Mouse (Mus musculus) cerebellum, postnatal 10 days (tissue): ENCODE measurements around the gene Mbtd1.

Experiments
- DNase-seq, 2 experiments: peaks; one replicate each; pipeline ENCODE4 v3.0.0; 2021; ENCODE audit warnings: mixed read lengths in 2 of 2

Gene Mbtd1

DNA sequence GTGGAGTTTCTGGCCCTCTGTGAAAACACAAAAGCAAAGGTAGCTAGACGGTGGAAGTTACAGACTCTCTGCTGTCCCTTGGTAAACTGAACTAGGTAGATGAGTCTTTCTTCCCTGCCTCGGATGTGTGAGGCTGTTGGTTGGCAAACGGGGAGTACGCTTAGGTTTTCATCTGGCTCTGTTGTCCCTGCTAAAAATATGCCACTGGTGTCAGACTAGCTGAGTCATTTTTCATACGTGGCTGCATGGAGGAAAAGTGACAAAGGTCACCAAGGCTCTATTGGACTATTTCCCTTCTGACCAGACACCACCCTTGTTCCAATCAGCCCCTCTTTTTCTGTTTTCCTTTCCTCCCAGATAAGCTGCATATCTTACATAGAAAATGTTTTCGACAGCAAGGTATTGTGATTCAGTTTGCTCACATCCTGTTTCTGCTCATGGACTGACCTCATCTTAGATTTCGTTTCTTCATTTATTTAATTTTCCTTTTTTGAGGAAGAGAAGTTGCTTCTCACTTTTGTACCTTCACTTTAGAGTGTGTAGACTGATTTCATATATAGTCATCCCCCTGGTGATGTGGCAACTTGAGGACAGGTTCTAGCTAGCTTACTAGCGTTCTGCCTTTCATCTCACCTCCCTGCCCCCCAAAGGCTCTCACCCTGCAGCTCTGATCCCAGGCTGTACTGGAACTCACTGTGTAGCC, 102.1 kb downstream of the Mbtd1 start:
- no peak for DNase-seq

DNA sequence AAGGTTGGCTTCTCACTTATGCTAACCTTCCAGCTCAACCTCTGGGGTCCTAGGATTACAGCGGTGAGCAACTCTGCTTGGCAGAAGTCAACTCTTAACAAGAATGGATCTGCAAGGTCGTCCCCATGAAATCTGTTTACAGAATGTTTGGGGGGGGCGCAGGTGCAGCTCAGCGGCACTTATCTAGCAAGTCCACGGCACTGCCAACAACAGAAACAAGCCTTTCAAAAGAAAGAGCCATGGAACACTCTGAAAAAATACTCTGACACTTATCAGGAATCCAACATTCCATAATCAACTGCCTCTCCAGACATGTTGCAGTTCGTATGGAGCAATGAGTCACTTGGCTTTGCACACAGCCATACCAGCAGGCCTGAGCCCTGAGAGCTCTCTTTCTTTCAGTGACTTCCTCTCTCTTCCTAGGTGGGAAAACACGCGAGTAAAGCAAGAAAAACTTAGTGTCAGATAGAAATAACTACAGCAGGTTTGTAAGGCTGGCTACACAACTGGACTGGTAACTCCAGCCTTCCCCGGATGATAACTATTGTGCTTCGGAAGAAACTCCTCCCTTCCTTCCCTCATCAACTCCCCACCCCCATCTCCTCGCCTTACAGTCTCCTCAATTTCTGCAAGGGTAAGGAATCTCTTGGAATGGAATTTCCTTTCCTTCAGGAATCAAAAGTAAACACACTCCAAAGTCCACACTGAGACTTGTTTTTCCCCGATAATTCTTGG, 102.8 kb downstream of the Mbtd1 start:
- DNase-seq = no peak

DNA sequence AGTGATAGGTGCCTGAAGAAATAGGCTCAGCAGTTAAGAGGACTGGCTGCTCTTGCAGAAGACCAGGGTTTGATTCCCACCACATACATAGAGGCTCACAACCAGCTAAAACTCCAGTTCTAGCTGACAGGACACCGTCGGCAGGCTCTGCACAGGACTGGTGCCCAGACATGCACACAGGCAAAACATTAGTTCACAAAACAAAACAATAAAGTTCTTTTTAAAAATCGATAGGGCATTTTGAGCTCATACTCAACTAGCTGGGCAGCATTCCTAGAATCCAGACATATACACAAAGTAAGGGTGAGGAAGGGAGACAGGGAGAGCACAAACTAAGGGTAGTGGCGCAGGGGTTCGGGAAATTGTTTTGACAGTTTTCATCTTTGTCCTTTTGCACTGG, 108.9 kb downstream of the Mbtd1 start:
- no peak for DNase-seq

DNA sequence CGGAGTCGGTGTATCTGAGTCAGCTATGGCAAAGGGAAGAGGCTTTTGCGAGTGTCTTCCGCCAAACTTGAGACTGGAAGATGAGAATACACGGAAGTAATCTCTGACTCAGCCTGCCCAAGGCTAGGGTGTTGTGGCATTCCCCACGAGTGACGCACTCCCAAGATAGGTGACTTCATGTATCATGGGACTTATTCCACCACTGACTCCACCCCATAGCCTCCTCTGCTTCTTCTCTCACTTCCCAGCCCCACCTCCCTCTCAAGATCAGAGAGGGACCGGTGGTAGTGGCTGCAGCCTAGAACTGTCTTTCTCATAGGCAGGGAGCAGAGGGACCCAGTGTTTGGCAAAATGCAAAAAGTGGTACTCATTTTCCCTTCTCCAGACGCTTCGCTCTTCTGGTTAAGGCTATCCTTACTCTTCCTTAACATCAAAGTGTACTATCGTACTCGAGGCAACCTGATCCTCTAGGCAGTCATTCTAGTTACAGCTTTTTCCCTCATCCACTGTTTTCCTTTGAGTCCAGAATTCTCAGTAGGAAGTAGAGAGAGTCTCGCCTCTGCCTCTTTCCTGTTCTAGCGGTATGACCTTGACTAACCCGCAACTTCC, 109.6 kb downstream of the Mbtd1 start:
- DNase-seq = peak; percentile 72 to 77

DNA sequence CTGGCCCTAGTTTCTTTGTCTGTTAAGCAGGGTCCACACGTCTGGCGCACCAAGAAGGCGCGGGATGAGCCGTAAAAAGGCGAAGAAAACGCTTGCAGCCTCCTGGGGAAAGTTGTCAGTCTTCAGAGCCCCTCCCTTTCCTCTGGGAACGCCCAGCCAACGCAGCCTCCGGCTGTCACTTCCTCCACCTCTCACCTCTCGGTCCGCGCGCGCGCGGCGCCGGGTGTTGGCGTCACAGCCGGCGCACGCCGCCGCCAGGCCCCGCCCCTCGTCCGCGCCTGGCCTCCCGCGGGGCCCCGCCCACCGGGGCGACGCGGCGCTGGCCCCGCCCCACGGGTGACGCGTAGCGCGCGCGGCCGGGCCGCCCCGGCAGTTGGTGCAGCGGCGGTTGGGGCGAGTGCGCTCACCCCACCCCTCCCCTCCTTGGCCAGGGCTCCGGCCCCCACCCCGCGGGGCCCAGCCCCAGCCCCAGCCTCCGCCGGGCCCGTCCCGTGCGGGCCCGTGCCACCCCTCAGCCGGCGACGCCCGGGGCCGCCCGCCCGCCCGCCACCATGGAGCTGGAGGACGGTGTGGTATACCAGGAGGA, 110.2 kb downstream of the Mbtd1 start, which contains the start of gene Spag9:
TSS of gene Spag9 (plus strand) at position 372 of the 586 bp plus-strand sequence.
- DNase-seq = peak; percentile 97 to 98
